Mouse (Mus musculus): ENCODE results near the gene Crygs. TPM values are rescaled to one million over a fixed set of nuclear protein-coding genes. Genes with fewer than 3 reads are reported as not detected.

Gene Crygs
- total and polyA plus RNA-seq, 2 experiments from 2014 or later: not detected

DNA sequence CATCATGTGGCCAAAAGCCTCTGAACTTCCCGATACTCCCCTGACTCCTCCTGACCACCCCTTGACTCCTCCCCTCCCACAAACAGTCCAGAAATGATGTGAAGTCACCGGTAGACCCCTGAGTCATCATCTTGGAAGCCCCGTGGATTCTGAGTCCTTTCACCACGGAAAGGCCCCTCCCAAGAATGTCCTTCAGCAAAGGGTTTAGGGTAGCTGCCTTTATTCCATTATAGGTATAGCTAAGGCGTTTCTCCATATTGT lies 10.6 kb downstream of the Crygs start:
- TF ChIP-seq CTCF (IDR thresholded peaks at IDR 0.05; ENCODE audit: low read depth) (no peak), EP300 (IDR thresholded peaks at IDR 0.05; ENCODE audit: low read depth) (no peak)
- H3K36me3 ChIP-seq (replicated peaks; ENCODE audit: control insufficient read depth, insufficient read depth, low read length): no peaks in the 10 kb centered on the region
- no peak overlapping the region for H3K9ac ChIP-seq (replicated peaks; ENCODE audit: low read depth, low read length)
- no peaks in the 10 kb centered on the region for H3K9me3 ChIP-seq (replicated peaks; ENCODE audit: control insufficient read depth, low read length)
- no peak for DNase-seq (ENCODE audit: low spot score)
- no peaks in the 10 kb centered on the region for H3K4me1 ChIP-seq (ENCODE audit: control insufficient read depth, insufficient read depth)
- no peak overlapping the region for H3K27ac ChIP-seq (ENCODE audit: low read depth)
- no peak overlapping the region for H3K4me3 ChIP-seq (ENCODE audit: low read depth, low read length)
- no peak for ATAC-seq (ENCODE audit: insufficient read depth, low read depth)
- 58% methylated on average over 5 of the region's 5 CpGs for WGBS
- no peak overlapping the region for H3K4me2 ChIP-seq (ENCODE audit: low read depth, low read length)
- H3K27me3 ChIP-seq (ENCODE audit: control insufficient read depth, insufficient read depth, low read length): no peaks in the 10 kb centered on the region; the same call in 1 of the 2 replicates

DNA sequence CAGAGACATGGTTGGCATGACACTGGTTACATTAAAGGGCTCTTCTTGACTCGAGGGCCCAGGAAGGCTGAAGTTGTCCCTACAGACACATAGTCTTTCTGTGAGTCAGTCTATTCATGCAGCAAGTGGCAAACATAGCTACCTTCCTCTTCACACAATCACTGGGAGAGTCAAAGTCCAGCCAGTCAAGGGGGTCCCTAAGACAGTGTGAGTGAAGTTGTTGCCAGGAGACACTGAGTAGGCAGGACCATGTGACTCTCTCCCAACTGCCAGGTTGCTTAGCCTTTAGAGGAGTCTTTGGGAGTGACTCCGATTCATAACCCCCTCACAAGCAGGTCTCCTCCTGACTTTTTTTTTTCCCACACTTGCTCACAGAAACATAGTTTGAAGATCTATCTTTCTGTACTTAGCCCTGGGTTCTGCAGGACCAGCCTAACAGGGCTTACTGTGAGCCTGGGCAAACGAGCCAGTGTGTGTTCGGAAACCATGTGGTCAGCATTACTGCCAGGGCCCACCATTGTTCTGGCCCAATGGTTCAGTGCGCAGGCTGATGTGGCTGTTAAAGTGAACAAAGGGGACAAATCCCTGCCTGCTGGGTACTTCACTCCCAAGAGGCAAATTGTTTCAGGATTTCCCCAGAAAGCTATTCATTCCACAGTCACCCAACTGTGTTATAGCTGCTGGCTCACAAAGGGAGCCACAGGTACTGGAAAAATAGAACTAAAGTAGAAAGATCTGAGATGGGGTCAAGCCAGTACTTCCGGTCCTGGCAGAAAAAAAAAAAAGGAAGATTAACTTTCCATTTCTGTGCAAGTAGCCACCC lies 11.1 kb downstream of the Crygs start:
- H3K9ac ChIP-seq (replicated peaks; ENCODE audit: low read depth, low read length): no peak overlapping the region
- no peak overlapping the region for H3K27ac ChIP-seq (ENCODE audit: low read depth)
- 79% methylated on average over 6 of the region's 6 CpGs for WGBS
- no peaks in the 10 kb centered on the region for H3K9me3 ChIP-seq (replicated peaks; ENCODE audit: control insufficient read depth, low read length)
- TF ChIP-seq CTCF (IDR thresholded peaks at IDR 0.05; ENCODE audit: low read depth): no peak
- DNase-seq (ENCODE audit: low spot score) (no peak), ATAC-seq (ENCODE audit: insufficient read depth, low read depth) (no peak)
- H3K4me3 ChIP-seq (ENCODE audit: low read depth, low read length): no peak overlapping the region
- H3K27me3 ChIP-seq (ENCODE audit: control insufficient read depth, insufficient read depth, low read length): no peaks in the 10 kb centered on the region; the same call in 1 of the 2 replicates
- no peaks in the 10 kb centered on the region for H3K4me1 ChIP-seq (ENCODE audit: control insufficient read depth, insufficient read depth)
- H3K36me3 ChIP-seq (replicated peaks; ENCODE audit: control insufficient read depth, insufficient read depth, low read length): no peaks in the 10 kb centered on the region
- no peak overlapping the region for H3K4me2 ChIP-seq (ENCODE audit: low read depth, low read length)

DNA sequence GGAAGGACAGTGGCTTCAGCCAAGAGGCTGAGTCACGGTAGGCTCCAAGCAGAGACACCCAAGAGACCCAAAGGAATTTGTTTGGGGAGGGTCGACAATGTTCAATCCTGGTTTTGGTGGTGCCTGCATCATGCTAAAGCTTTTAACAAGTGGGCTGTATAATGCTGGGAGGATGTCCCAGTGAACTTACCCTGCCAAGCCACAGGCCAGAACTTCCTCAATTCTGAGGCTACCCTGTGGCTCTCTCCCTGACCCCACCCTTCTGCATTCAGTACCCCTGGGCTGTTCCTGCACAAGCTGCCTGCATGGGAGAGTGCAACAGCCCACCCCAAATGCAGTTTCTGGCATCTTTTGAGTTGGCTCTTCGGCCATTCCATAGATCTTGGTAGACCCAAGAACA lies 12.9 kb downstream of the Crygs start:
- H3K27me3 ChIP-seq (ENCODE audit: control insufficient read depth, insufficient read depth, low read length): no peaks in the 10 kb centered on the region
- TF ChIP-seq CTCF (IDR thresholded peaks at IDR 0.05; ENCODE audit: low read depth) (no peak), EP300 (IDR thresholded peaks at IDR 0.05; ENCODE audit: low read depth) (no peak)
- no peaks in the 10 kb centered on the region for H3K4me1 ChIP-seq (ENCODE audit: control insufficient read depth, insufficient read depth)
- no peak overlapping the region for H3K4me2 ChIP-seq (ENCODE audit: low read depth, low read length)
- H3K4me3 ChIP-seq (ENCODE audit: low read depth, low read length): no peak overlapping the region
- no peaks in the 10 kb centered on the region for H3K36me3 ChIP-seq (replicated peaks; ENCODE audit: control insufficient read depth, insufficient read depth, low read length)
- 54% methylated on average over 3 of the region's 3 CpGs for WGBS
- H3K9me3 ChIP-seq (replicated peaks; ENCODE audit: control insufficient read depth, low read length): no peaks in the 10 kb centered on the region
- H3K9ac ChIP-seq (replicated peaks; ENCODE audit: low read depth, low read length): no peak overlapping the region
- DNase-seq (ENCODE audit: low spot score) (no peak), ATAC-seq (ENCODE audit: insufficient read depth, low read depth) (no peak)
- H3K27ac ChIP-seq (ENCODE audit: low read depth): no peak overlapping the region

DNA sequence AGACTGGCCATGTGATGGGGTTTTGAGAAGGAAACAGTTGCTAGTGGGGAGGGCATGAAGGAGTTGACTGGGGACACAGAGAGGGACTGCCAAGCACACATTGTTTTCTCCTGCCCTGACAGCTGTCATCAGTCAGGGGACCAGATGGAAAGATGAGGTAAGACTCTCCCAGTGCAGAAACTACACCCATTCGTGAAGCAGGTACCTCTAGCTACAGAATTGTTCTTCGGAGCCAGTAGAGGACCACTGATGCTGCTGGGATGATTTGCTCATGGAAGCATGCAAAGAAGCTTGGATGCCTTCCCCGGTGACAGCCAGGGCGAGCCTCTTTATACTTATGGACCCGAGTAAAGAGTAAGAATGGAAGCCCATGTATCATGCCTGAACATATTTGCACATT lies 13.9 kb downstream of the Crygs start:
- no peak for TF ChIP-seq CTCF (IDR thresholded peaks at IDR 0.05; ENCODE audit: low read depth)
- no peak for TF ChIP-seq EP300 (IDR thresholded peaks at IDR 0.05; ENCODE audit: low read depth)
- DNase-seq (ENCODE audit: low spot score) (no peak), ATAC-seq (ENCODE audit: insufficient read depth, low read depth) (no peak)
- Histone ChIP-seq H3K9me3 (replicated peaks; ENCODE audit: control insufficient read depth, low read length) (no peaks in the 10 kb centered on the region), H3K9ac (replicated peaks; ENCODE audit: low read depth, low read length) (no peak overlapping the region), H3K27ac (ENCODE audit: low read depth) (no peak overlapping the region), H3K27me3 (ENCODE audit: control insufficient read depth, insufficient read depth, low read length) (no peaks in the 10 kb centered on the region), H3K4me3 (ENCODE audit: low read depth, low read length) (no peak overlapping the region), H3K4me1 (ENCODE audit: control insufficient read depth, insufficient read depth) (no peaks in the 10 kb centered on the region), H3K36me3 (replicated peaks; ENCODE audit: control insufficient read depth, insufficient read depth, low read length) (no peaks in the 10 kb centered on the region), H3K4me2 (ENCODE audit: low read depth, low read length) (no peak overlapping the region)
- 68% methylated on average over 5 of the region's 5 CpGs for WGBS

DNA sequence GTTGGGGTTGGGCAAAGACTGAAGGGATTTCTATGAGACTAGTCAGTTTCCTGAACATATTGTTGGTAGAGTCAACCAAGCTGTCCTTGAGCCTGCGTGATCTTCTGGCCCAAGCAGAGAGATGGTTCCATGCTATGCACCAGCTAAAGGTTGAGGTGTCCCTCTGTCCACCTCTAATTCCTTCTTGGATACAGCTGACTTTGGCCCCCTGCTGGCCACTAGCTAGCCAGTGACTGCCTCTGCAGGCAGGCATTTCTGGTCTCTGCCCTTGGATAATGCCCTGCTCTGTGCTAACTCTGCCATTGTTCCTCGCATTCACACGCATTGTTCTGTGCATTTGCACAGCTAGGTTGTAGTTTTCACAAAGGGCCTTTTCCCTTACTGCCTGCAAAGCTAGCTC lies 15.9 kb downstream of the Crygs start:
- DNase-seq (ENCODE audit: low spot score) (no peak), ATAC-seq (ENCODE audit: insufficient read depth, low read depth) (no peak)
- TF ChIP-seq CTCF (IDR thresholded peaks at IDR 0.05; ENCODE audit: low read depth): peak; percentile 53; the same call in 1 of the 2 replicates
- TF ChIP-seq EP300 (IDR thresholded peaks at IDR 0.05; ENCODE audit: low read depth): no peak
- Histone ChIP-seq H3K27me3 (ENCODE audit: control insufficient read depth, insufficient read depth, low read length) (no peaks in the 10 kb centered on the region), H3K36me3 (replicated peaks; ENCODE audit: control insufficient read depth, insufficient read depth, low read length) (no peaks in the 10 kb centered on the region), H3K4me3 (ENCODE audit: low read depth, low read length) (no peak overlapping the region), H3K9ac (replicated peaks; ENCODE audit: low read depth, low read length) (no peak overlapping the region), H3K4me2 (ENCODE audit: low read depth, low read length) (no peak overlapping the region), H3K4me1 (ENCODE audit: control insufficient read depth, insufficient read depth) (no peaks in the 10 kb centered on the region), H3K9me3 (replicated peaks; ENCODE audit: control insufficient read depth, low read length) (no peaks in the 10 kb centered on the region), H3K27ac (ENCODE audit: low read depth) (no peak overlapping the region)
- WGBS: 84% methylated on average over 3 of the region's 3 CpGs

DNA sequence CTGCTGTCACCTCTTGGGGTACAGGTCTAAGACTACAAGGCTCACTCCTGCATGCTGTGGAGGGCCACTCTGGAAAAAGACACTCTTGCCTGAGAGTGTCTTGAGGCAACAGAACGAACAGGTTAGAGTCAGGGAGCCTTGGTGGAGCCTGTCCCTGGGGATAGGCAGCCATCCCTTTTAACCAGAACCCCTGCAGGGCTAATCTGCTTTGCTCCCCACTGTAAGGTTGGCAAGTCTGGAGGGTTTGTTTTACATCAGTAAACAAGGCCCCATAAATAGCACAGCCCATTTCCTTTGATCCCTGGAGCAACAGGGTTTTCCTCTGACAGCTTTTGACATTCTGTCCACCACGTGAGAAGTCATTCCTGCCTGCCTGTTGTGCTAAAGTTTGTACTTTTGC lies 20.1 kb downstream of the Crygs start:
- Histone ChIP-seq H3K27me3 (ENCODE audit: control insufficient read depth, insufficient read depth, low read length) (no peaks in the 10 kb centered on the region), H3K4me2 (ENCODE audit: low read depth, low read length) (no peak overlapping the region), H3K9ac (replicated peaks; ENCODE audit: low read depth, low read length) (no peak overlapping the region), H3K27ac (ENCODE audit: low read depth) (no peak overlapping the region), H3K4me3 (ENCODE audit: low read depth, low read length) (no peak overlapping the region), H3K4me1 (ENCODE audit: control insufficient read depth, insufficient read depth) (no peaks in the 10 kb centered on the region), H3K36me3 (replicated peaks; ENCODE audit: control insufficient read depth, insufficient read depth, low read length) (no peaks in the 10 kb centered on the region), H3K9me3 (replicated peaks; ENCODE audit: control insufficient read depth, low read length) (no peaks in the 10 kb centered on the region)
- no peak for ATAC-seq (ENCODE audit: insufficient read depth, low read depth)
- 18% methylated on average over 2 of the region's 2 CpGs for WGBS
- no peak for TF ChIP-seq EP300 (IDR thresholded peaks at IDR 0.05; ENCODE audit: low read depth)
- no peak for TF ChIP-seq CTCF (IDR thresholded peaks at IDR 0.05; ENCODE audit: low read depth)
- no peak for DNase-seq (ENCODE audit: low spot score)

All from heart, postnatal 0 days (tissue).